Mouse (Mus musculus) midbrain, embryonic 13.5 days (tissue): Measurements from ENCODE around the gene Mbtps1. TPM values are rescaled to one million over a fixed set of nuclear protein-coding genes. Genes with fewer than 3 reads are reported as not detected.

Experiments used
- ATAC-seq: fragments of 200-750 bp; cut with Nextera tagmentation; 2 replicates; pipeline ENCODE4 v1.8.0; 2017; ENCODE audit warnings: mild to moderate bottlenecking, moderate TSS enrichment, moderate library complexity
- H3K27ac ChIP-seq: fragments of 300-500 bp; sonication (generic); 2 replicates; pipeline ENCODE4 v1.5.1; 2015; ENCODE audit warnings: inconsistent platforms, mild to moderate bottlenecking, moderate library complexity
- H3K27me3 ChIP-seq: fragments of 300-500 bp; sonication (generic); 2 replicates; pipeline ENCODE4 v1.6.1; 2015; ENCODE audit warnings: mild to moderate bottlenecking, inconsistent platforms
- H3K36me3 ChIP-seq: fragments of 300-500 bp; sonication (generic); 2 replicates; pipeline ENCODE4 v1.6.1; 2015; ENCODE audit warnings: mild to moderate bottlenecking, inconsistent platforms
- H3K4me1 ChIP-seq: fragments of 300-500 bp; sonication (generic); replicated peaks from 2 replicates; pipeline ENCODE4 v1.6.1; 2015; ENCODE audit warnings: inconsistent platforms
- H3K4me2 ChIP-seq: fragments of 300-500 bp; sonication (generic); replicated peaks from 2 replicates; pipeline ENCODE4 v1.6.1; 2015; ENCODE audit warnings: moderate library complexity, mild to moderate bottlenecking, inconsistent platforms
- H3K4me3 ChIP-seq: fragments of 300-500 bp; sonication (generic); replicated peaks from 2 replicates; pipeline ENCODE4 v1.5.1; 2015; ENCODE audit warnings: mild to moderate bottlenecking, inconsistent platforms
- H3K9ac ChIP-seq: fragments of 300-500 bp; sonication (generic); replicated peaks from 2 replicates; pipeline ENCODE4 v1.6.1; 2015; ENCODE audit warnings: mild to moderate bottlenecking, inconsistent platforms
- H3K9me3 ChIP-seq: fragments of 300-500 bp; sonication (generic); 2 replicates; pipeline ENCODE4 v1.6.1; 2016; ENCODE audit warnings: mild to moderate bottlenecking, inconsistent platforms
- whole genome bisulfite sequencing: fragments of 180-500 bp; shearing (Covaris S2); methylation state at CpG from one replicate; pipeline ENCODE4 v1.1.7; 2015; 5-methylcytosine and 5-hydroxymethylcytosine counted together
- polyA plus RNA-seq: library from polyadenylated mRNA; unstranded; fragments of >200 nt; fragmentation: Nextera tagmentation; extraction: Ambion mirVana; gene quantifications from 2 replicates; pipeline ENCODE4 v1.2.1, GENCODE M21; 2015

Mbtps1 gene
- polyA plus RNA-seq, 1 experiment from 2014 or later: 70.4 TPM

- 28% methylated on average over 3 of the region's 3 CpGs for WGBS
- Histone ChIP-seq H3K4me3 (no peak overlapping the region), H3K36me3 (peaks cover 97% of the 10 kb centered on the region), H3K27me3 (no peaks in the 10 kb centered on the region), H3K9me3 (no peaks in the 10 kb centered on the region), H3K9ac (no peak overlapping the region), H3K4me2 (no peak overlapping the region), H3K4me1 (peaks cover 27% of the 10 kb centered on the region), H3K27ac (peak overlapping the region; percentile 39; the same call in 1 of the 2 replicates)
- no peak for ATAC-seq
These were observed 42.8 kb downstream of the Mbtps1 start for GRCm38 (mm10) chr8:119515767-119516166.

DNA sequence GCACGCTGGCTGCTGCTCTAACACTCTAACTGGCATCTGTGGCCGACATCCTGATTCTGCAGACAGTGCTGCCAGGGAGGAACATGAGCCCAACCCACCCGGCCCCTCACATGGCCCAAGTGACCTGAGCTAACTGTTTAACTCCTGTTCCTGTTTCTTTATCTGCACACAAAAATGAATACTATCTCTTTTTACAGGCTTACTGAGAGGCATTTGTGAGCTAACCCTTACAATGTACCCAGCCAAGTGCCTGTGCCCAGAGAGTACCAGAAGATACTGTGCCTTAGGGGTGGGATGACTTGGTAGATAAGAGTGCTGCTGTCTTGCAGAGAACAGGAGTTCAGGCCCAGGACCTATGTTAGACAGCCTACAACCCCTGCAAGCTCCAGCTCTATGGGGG, 43.6 kb downstream of the Mbtps1 start:
- WGBS: 91% methylated on average over 3 of the region's 3 CpGs
- H3K27ac ChIP-seq: 0 out of 2 replicates have a peak overlapping the region, but pooled peaks have one; percentile 5
- ATAC-seq: no peak
- H3K36me3 ChIP-seq: peaks cover 97% of the 10 kb centered on the region
- no peaks in the 10 kb centered on the region for H3K27me3 ChIP-seq
- H3K9me3 ChIP-seq: no peaks in the 10 kb centered on the region
- H3K9ac ChIP-seq: no peak overlapping the region
- H3K4me2 ChIP-seq: no peak overlapping the region
- peaks cover 27% of the 10 kb centered on the region for H3K4me1 ChIP-seq
- H3K4me3 ChIP-seq: no peak overlapping the region

DNA sequence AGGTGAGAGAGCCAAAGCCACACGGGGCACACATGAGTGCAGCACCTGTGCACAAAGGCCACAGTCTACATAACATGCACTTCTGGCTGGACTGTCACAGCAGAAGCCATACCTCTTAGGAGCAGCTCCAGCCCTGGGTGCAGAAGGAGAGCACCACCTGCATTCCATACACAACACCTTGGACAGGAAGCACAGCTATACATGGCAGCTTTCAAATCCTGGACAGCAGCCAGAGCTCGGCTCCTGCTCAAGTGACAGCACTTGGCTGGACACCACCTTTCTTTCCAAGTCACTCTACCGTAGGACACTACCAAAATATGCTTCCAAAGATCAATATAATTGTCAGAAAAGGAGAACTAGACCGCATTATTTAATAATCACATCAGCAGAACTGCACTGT, 45.1 kb downstream of the Mbtps1 start:
- H3K4me1 ChIP-seq: peaks cover 27% of the 10 kb centered on the region
- no peaks in the 10 kb centered on the region for H3K27me3 ChIP-seq
- H3K4me3 ChIP-seq: no peak overlapping the region
- ATAC-seq: no peak
- 94% methylated on average over 4 of the region's 4 CpGs for WGBS
- H3K9me3 ChIP-seq: no peaks in the 10 kb centered on the region
- peaks cover 98% of the 10 kb centered on the region for H3K36me3 ChIP-seq
- no peak overlapping the region for H3K27ac ChIP-seq
- no peak overlapping the region for H3K9ac ChIP-seq
- no peak overlapping the region for H3K4me2 ChIP-seq

DNA sequence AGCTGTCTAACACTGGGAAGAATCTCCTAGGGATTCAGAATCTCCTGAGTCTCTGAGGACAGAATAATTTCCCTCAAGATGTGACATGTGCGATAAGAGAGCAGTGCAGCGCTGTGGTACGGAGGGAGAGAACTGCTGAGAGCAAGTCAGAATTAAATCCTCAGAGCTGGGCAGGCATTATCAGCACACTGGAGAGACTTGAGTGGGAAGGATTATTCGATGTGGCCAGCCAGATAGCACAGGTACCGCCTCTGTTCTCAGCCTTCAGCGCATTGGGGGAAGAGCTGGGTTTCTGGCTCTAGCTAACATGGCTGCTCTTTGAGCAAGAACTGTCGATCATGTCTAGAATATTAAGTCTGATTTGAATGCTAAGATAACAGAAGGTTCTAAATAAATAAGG, 46.8 kb downstream of the Mbtps1 start:
- Histone ChIP-seq H3K4me3 (no peak overlapping the region), H3K9me3 (no peaks in the 10 kb centered on the region), H3K4me1 (peaks cover 23% of the 10 kb centered on the region), H3K4me2 (no peak overlapping the region), H3K9ac (no peak overlapping the region), H3K27me3 (no peaks in the 10 kb centered on the region), H3K36me3 (peaks cover 94% of the 10 kb centered on the region), H3K27ac (peak overlapping the region; percentile 68)
- ATAC-seq: 0 out of 2 replicates have a peak, but pooled peaks have one; percentile 15
- 79% methylated on average over 7 of the region's 7 CpGs for WGBS

GRCm38 (mm10) chr8:119510471-119510870, 48.1 kb downstream of the Mbtps1 start:
- Histone ChIP-seq H3K36me3 (peaks cover 94% of the 10 kb centered on the region), H3K4me1 (peaks cover 17% of the 10 kb centered on the region), H3K9me3 (no peaks in the 10 kb centered on the region), H3K27me3 (no peaks in the 10 kb centered on the region), H3K4me2 (no peak overlapping the region), H3K4me3 (no peak overlapping the region), H3K27ac (0 out of 2 replicates have a peak overlapping the region, but pooled peaks have one; percentile 19), H3K9ac (no peak overlapping the region)
- no peak for ATAC-seq
- 93% methylated on average over 9 of the region's 9 CpGs for WGBS

- H3K4me3 ChIP-seq: no peak overlapping the region
- H3K27me3 ChIP-seq: no peaks in the 10 kb centered on the region
- no peak for ATAC-seq
- peak overlapping the region; percentile 45; the same call in 1 of the 2 replicates for H3K27ac ChIP-seq
- H3K4me1 ChIP-seq: peaks cover 37% of the 10 kb centered on the region
- peaks cover 51% of the 10 kb centered on the region for H3K36me3 ChIP-seq
- WGBS: 76% methylated on average over 8 of the region's 8 CpGs
- H3K9me3 ChIP-seq: no peaks in the 10 kb centered on the region
- no peak overlapping the region for H3K4me2 ChIP-seq
- H3K9ac ChIP-seq: no peak overlapping the region
These were observed 52.4 kb downstream of the Mbtps1 start for GRCm38 (mm10) chr8:119506106-119506505.

DNA sequence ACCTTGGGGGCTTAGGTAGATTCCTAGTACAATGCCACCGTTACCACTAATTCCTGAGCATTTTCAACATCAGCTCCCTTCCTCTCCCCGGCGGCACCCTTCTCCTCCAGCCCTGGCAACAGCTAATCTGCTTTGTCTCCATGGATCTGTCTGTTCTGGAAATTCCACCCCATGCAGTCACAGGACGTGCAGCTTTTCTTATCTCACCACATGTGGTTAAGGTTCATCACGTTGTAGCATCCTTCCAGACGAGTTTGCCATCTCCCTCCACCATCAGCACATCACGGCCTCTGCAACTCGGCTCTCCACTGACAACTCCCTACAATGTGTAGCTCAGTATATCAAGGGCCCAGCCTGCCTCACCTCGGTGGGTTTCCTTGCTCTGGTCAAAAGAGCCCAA, 53.0 kb downstream of the Mbtps1 start:
- H3K27ac ChIP-seq: peak overlapping the region; percentile 45

DNA sequence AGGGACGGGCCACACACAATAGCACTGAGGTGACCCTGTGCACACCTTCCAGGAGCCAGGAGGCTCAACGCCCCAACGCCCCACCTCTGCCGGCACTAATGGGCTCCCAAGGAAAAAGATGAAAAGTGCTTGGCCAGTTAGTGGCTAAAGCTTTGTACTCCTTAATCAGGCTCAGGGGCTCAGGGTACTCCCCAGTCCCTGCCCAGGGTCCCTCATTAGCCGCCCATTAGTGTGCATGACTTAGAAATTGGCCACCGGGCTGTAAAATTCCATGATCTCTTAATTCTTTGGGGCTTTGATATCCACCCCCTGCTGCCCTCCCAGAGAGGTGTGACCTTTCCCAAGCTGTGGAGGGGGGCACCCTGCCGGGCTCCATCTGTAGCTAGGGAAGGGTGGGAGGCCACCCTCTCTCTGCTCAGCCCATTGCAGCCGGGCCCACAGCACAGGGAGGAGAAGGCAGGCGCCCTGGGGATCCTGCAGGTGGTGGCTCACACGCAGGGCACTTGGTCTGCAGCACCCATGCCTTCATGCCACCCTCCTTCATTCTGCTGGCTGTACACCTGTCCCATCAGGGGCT, 55.3 kb downstream of the Mbtps1 start:
- Histone ChIP-seq H3K9ac (no peak overlapping the region), H3K4me2 (no peak overlapping the region), H3K27me3 (no peaks in the 10 kb centered on the region), H3K4me1 (peaks cover 36% of the 10 kb centered on the region), H3K9me3 (no peaks in the 10 kb centered on the region), H3K27ac (no peak overlapping the region), H3K36me3 (peaks cover 24% of the 10 kb centered on the region), H3K4me3 (no peak overlapping the region)
- ATAC-seq: 0 out of 2 replicates have a peak, but pooled peaks have one; percentile 40
- WGBS: 18% methylated on average over 10 of the region's 10 CpGs

More for the DNA sequence above, 53.0 kb downstream of the Mbtps1 start:
- no peaks in the 10 kb centered on the region for H3K27me3 ChIP-seq
- 18% methylated on average over 9 of the region's 9 CpGs for WGBS
- H3K9me3 ChIP-seq: no peaks in the 10 kb centered on the region
- 0 out of 2 replicates have a peak overlapping the region, but pooled peaks have one; percentile 10 for H3K9ac ChIP-seq
- peak; percentile 19; the same call in 1 of the 2 replicates for ATAC-seq
- peaks cover 46% of the 10 kb centered on the region for H3K36me3 ChIP-seq
- H3K4me2 ChIP-seq: no peak overlapping the region
- peaks cover 36% of the 10 kb centered on the region for H3K4me1 ChIP-seq
- H3K4me3 ChIP-seq: no peak overlapping the region

GRCm38 (mm10) chr8:119502111-119502510, 56.4 kb downstream of the Mbtps1 start:
- Histone ChIP-seq H3K27me3 (no peaks in the 10 kb centered on the region), H3K9ac (no peak overlapping the region), H3K4me3 (no peak overlapping the region), H3K4me1 (peaks cover 47% of the 10 kb centered on the region), H3K4me2 (no peak overlapping the region), H3K27ac (no peak overlapping the region), H3K9me3 (no peaks in the 10 kb centered on the region), H3K36me3 (peaks cover 14% of the 10 kb centered on the region)
- ATAC-seq: no peak
- 60% methylated on average over 4 of the region's 4 CpGs for WGBS

DNA sequence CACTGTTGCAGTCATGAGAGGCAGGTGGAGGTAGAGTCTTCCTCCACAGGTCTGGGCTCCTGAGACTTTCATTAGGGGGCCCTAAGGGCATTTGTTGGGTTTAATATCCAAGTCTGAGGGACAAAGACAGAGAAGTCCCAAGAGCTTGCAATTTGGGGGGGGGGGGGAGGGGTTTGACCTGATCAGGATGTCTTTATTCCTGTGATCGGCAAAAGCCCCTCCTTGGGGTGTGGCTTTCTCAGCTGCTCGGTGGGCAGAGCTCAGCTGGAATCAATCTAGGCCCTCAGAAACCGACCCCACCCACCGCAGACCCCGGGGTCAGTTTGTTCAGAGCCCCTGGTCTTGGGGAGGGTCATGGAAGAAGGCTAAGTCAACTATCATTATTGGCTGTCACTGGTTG, 56.9 kb downstream of the Mbtps1 start, which contains the start of gene Slc38a8:
Gene Slc38a8, minus strand, starts transcription at position 101 of the 400 bp plus-strand sequence.
- Histone ChIP-seq H3K27me3 (no peaks in the 10 kb centered on the region), H3K4me3 (no peak within 1 kb of the TSS), H3K27ac (no peak within 1 kb of the TSS), H3K4me2 (no peak within 1 kb of the TSS), H3K4me1 (peaks cover 49% of the 10 kb centered on the region), H3K36me3 (peaks cover 12% of the 10 kb centered on the region), H3K9ac (no peak within 1 kb of the TSS), H3K9me3 (no peaks in the 10 kb centered on the region)
- no peak for ATAC-seq
- 60% methylated on average over 5 of the region's 5 CpGs for WGBS

- no peak overlapping the region for H3K4me2 ChIP-seq
- no peak for ATAC-seq
- H3K4me3 ChIP-seq: no peak overlapping the region
- peaks cover 36% of the 10 kb centered on the region for H3K4me1 ChIP-seq
- H3K9me3 ChIP-seq: no peaks in the 10 kb centered on the region
- 87% methylated on average over 2 of the region's 2 CpGs for WGBS
- H3K27ac ChIP-seq: no peak overlapping the region
- peaks cover 6% of the 10 kb centered on the region; the same call in 1 of the 2 replicates for H3K27me3 ChIP-seq
- H3K36me3 ChIP-seq: no peaks in the 10 kb centered on the region
- no peak overlapping the region for H3K9ac ChIP-seq
These were observed 58.7 kb downstream of the Mbtps1 start for GRCm38 (mm10) chr8:119499836-119500235.

DNA sequence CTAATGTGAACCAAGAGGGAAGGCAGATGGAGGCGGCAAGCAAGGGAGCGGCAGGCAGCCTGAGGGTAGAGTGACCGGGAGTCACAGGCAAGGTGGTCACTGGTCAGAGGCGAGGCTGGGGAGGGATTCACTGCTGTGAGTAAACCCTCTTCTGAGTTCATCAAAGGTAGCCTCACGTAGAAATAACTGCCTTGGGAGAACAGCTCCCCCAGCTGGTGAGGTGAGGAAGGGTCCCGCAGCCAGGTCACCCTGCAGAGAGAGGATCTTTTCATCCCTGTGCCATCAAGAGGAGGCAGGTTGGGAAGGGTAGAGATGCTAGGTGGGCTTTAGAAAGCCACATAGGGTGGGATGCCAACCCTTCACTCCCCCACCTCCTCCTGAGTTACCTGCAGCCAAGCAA, 61.7 kb downstream of the Mbtps1 start:
- H3K27me3 ChIP-seq: peaks cover 6% of the 10 kb centered on the region; the same call in 1 of the 2 replicates
- WGBS: 19% methylated on average over 6 of the region's 6 CpGs
- H3K4me1 ChIP-seq: peaks cover 12% of the 10 kb centered on the region
- ATAC-seq: no peak
- no peaks in the 10 kb centered on the region for H3K36me3 ChIP-seq
- H3K9me3 ChIP-seq: no peaks in the 10 kb centered on the region
- no peak overlapping the region for H3K9ac ChIP-seq
- no peak overlapping the region for H3K4me3 ChIP-seq
- H3K4me2 ChIP-seq: no peak overlapping the region
- no peak overlapping the region for H3K27ac ChIP-seq
